ENCODE assay signal across 30 mouse cellular contexts in genomic region chr12:108879138-108879537, GRCm38 (mm10).
"Had no signal": no experiment of that assay in that cellular context is flagged by ENCODE, and none has a peak within 500 bp of the region (broad histone marks: within the 10 kb centered on the region; RNA-seq: fewer than 3 reads in every experiment).

No protein-coding gene starts in this region.

- DNase-seq: left cerebral cortex, postnatal 4 days; liver; liver, embryonic 13.5 days; liver, postnatal 0 days; lung, adult 18-20 months; lung, adult 2 months; lung, embryonic 14.5 days; lung, postnatal 10 days; lung, postnatal 4 days; midbrain, embryonic 14.5 days had no signal

- H3K9me3 ChIP-seq: limb, embryonic 10.5 days; limb, embryonic 12.5 days; limb, embryonic 13.5 days; limb, embryonic 15.5 days; liver, embryonic 12.5 days; liver, embryonic 13.5 days; liver, embryonic 15.5 days; lung, embryonic 15.5 days; megakaryocyte, embryonic 14.5 days; midbrain, embryonic 10.5 days; midbrain, embryonic 12.5 days; midbrain, embryonic 13.5 days; midbrain, embryonic 15.5 days; neural tube, embryonic 12.5 days had no signal

- H3K27me3 ChIP-seq: limb, embryonic 12.5 days; limb, embryonic 13.5 days; limb, embryonic 15.5 days; liver, embryonic 12.5 days; liver, embryonic 13.5 days; liver, embryonic 15.5 days; lung, embryonic 15.5 days; megakaryocyte, embryonic 14.5 days; midbrain, embryonic 12.5 days; midbrain, embryonic 13.5 days; midbrain, embryonic 15.5 days; neural tube, embryonic 12.5 days had no signal

- H3K4me1 ChIP-seq: limb, embryonic 10.5 days; limb, embryonic 12.5 days; limb, embryonic 13.5 days; limb, embryonic 15.5 days; liver, embryonic 12.5 days; liver, embryonic 13.5 days; liver, embryonic 15.5 days; lung, embryonic 15.5 days; midbrain, embryonic 10.5 days; midbrain, embryonic 12.5 days; midbrain, embryonic 13.5 days; midbrain, embryonic 15.5 days; neural tube, embryonic 12.5 days had no signal

- H3K27ac ChIP-seq: left cerebral cortex, adult 2 months; limb, embryonic 10.5 days; limb, embryonic 12.5 days; limb, embryonic 13.5 days; limb, embryonic 15.5 days; liver, embryonic 12.5 days; liver, embryonic 13.5 days; liver, embryonic 14.5 days; liver, embryonic 15.5 days; lung, embryonic 15.5 days; macrophage; midbrain, embryonic 10.5 days; midbrain, embryonic 12.5 days; midbrain, embryonic 13.5 days; midbrain, embryonic 15.5 days; neural tube, embryonic 12.5 days had no signal

- ATAC-seq: liver, embryonic 12.5 days; liver, postnatal 0 days; midbrain, embryonic 13.5 days; midbrain, embryonic 15.5 days; midbrain, embryonic 16.5 days had no signal

- H3K9ac ChIP-seq: limb, embryonic 12.5 days; limb, embryonic 13.5 days; limb, embryonic 15.5 days; liver, embryonic 12.5 days; liver, embryonic 13.5 days; liver, embryonic 14.5 days; liver, embryonic 15.5 days; liver, postnatal 0 days; lung, embryonic 14.5 days; lung, embryonic 15.5 days; midbrain, embryonic 12.5 days; midbrain, embryonic 13.5 days; midbrain, embryonic 15.5 days; neural tube, embryonic 12.5 days had no signal

- H3K4me3 ChIP-seq: left cerebral cortex, adult 2 months; limb, embryonic 10.5 days; limb, embryonic 12.5 days; limb, embryonic 13.5 days; limb, embryonic 15.5 days; liver, embryonic 12.5 days; liver, embryonic 13.5 days; liver, embryonic 15.5 days; lung, embryonic 15.5 days; megakaryocyte, embryonic 14.5 days; midbrain, embryonic 10.5 days; midbrain, embryonic 12.5 days; midbrain, embryonic 13.5 days; midbrain, embryonic 15.5 days; myocyte; neural tube, embryonic 12.5 days had no signal

- H3K4me2 ChIP-seq: limb, embryonic 12.5 days; limb, embryonic 13.5 days; limb, embryonic 15.5 days; liver, embryonic 11.5 days; liver, embryonic 12.5 days; liver, embryonic 13.5 days; liver, embryonic 15.5 days; lung, embryonic 14.5 days; lung, embryonic 15.5 days; midbrain, embryonic 11.5 days; midbrain, embryonic 12.5 days; midbrain, embryonic 13.5 days; midbrain, embryonic 15.5 days; neural tube, embryonic 12.5 days had no signal
